Mouse (Mus musculus) MEL (cell line): ENCODE data around the gene Crat.

Experiments used
- CTCF ChIP-seq, 3 experiments: IDR thresholded peaks in 2 of 3; conservative IDR thresholded peaks in 1 of 3; 2 replicates each; pipeline ENCODE4 v1.5.1; 2011 to 2012; ENCODE audit warnings: low read length in 3 of 3, low read depth in 2 of 3, mild to moderate bottlenecking in 2 of 3, improper control_type of control experiment in 1 of 3, inconsistent platforms in 1 of 3, mixed read lengths in 1 of 3, moderate library complexity in 1 of 3; ENCODE audit not compliant: control insufficient read depth in 1 of 3, insufficient read depth in 1 of 3, poor library complexity in 1 of 3, severe bottlenecking in 1 of 3
- ETS1 ChIP-seq: IDR thresholded peaks from 2 replicates; pipeline ENCODE4 v1.6.1; 2012; ENCODE audit warnings: low read depth, mild to moderate bottlenecking, inconsistent platforms, low read length, improper control_type of control experiment, moderate library complexity
- TBP ChIP-seq: IDR thresholded peaks from 2 replicates; pipeline ENCODE4 v1.8.0; 2011; ENCODE audit warnings: low read depth, low read length, improper control_type of control experiment
- USF2 ChIP-seq, 2 experiments: IDR thresholded peaks; 2 replicates each; pipeline ENCODE4 v1.6.1; 2011 to 2012; ENCODE audit warnings: improper control_type of control experiment in 2 of 2, low read length in 2 of 2, borderline replicate concordance in 1 of 2, inconsistent platforms in 1 of 2, low read depth in 1 of 2, mild to moderate bottlenecking in 1 of 2; ENCODE audit not compliant: insufficient read depth in 1 of 2
- ZNF384 ChIP-seq: IDR thresholded peaks from 2 replicates; pipeline ENCODE4 v1.6.1; 2012; ENCODE audit warnings: low read depth, mild to moderate bottlenecking, inconsistent platforms, low read length, improper control_type of control experiment

- TF ChIP-seq ETS1 (no peak), USF2 (IDR thresholded peaks at IDR 0.05; ENCODE audit: borderline replicate concordance in 1 of 2, insufficient read depth in 1 of 2, low read depth in 1 of 2, low read length in 2 of 2) (no peak), CTCF (IDR thresholded peaks at IDR 0.05 in 2 of 3, conservative IDR thresholded peaks at IDR 0.05 in 1 of 3; ENCODE audit: control insufficient read depth in 1 of 3, insufficient read depth in 1 of 3, low read depth in 2 of 3, low read length in 3 of 3, poor library complexity in 1 of 3, severe bottlenecking in 1 of 3) (no peak), TBP (no peak; the same call in 1 of the 2 replicates), ZNF384 (no peak)
Observed at GRCm38 (mm10) chr2:30464411-30464810, 48.8 kb upstream of the Crat start.
